Comparison of ENCODE assay signal across 8 mouse cellular contexts in the genomic region with DNA sequence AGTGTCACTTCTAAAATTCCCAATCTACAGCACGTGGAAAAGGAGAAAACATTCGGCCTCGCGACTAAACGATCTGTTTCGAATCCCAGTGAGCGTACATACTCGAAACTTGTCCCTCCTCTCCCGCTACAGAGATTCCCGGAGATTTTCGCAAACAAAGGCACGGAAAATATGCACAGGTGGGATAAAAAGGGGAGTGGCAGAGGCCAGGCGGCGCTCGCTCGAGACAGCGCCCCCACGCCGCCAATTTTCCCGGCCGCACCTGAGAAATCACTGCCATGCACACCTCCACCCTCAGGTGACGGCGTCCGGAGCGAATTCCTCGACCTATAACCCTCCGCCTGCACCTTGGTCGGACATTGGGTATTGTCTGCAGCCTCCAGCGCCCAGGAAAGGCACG. TPM values are rescaled to one million over a fixed set of nuclear protein-coding genes. Genes with fewer than 3 reads are reported as not detected.
A peak's percentile ranks its signal among the peaks of the same experiment; 100 is the strongest.
DNase-seq lines count a peak whose midpoint lies in the region; ATAC-seq lines count a peak whose summit lies in the region.

No protein-coding gene starts in this region.

- WGBS in kidney, embryonic 14.5 days = under 1% methylated on average over 30 of the region's 30 CpGs
- under 1% methylated on average over 30 of the region's 30 CpGs for WGBS in lung, embryonic 15.5 days

- peak overlapping the region; percentile 98 for H3K4me3 ChIP-seq in kidney, embryonic 14.5 days (ENCODE audit: low read length)
- H3K4me3 ChIP-seq in lung, embryonic 15.5 days = peak overlapping the region; percentile 76

- no peaks in the 10 kb centered on the region for H3K36me3 ChIP-seq in kidney, embryonic 14.5 days (ENCODE audit: control insufficient read depth, insufficient read depth, low read length)
- no peaks in the 10 kb centered on the region for H3K36me3 ChIP-seq in lung, embryonic 15.5 days

- peak overlapping the region; percentile 99 for H3K9ac ChIP-seq in kidney, embryonic 14.5 days (ENCODE audit: low read depth, low read length)
- H3K9ac ChIP-seq in lung, embryonic 15.5 days = peak overlapping the region; percentile 90

- H3K4me1 ChIP-seq in kidney, embryonic 14.5 days (ENCODE audit: control insufficient read depth, insufficient read depth, low read length) = peaks cover 28% of the 10 kb centered on the region
- peaks cover 36% of the 10 kb centered on the region for H3K4me1 ChIP-seq in lung, embryonic 15.5 days

- no peak for ATAC-seq in kidney, embryonic 14.5 days (ENCODE audit: low FRiP score, low TSS enrichment)
- no peak for ATAC-seq in lung, embryonic 15.5 days (ENCODE audit: borderline replicate concordance, extremely low read depth, low FRiP score, low TSS enrichment)

- no peaks in the 10 kb centered on the region for H3K27me3 ChIP-seq in kidney, embryonic 14.5 days (ENCODE audit: control insufficient read depth, insufficient read depth, low read length)
- no peaks in the 10 kb centered on the region for H3K27me3 ChIP-seq in lung, embryonic 15.5 days

- H3K4me2 ChIP-seq in kidney, embryonic 14.5 days (replicated peaks; ENCODE audit: low read depth, low read length) = peak overlapping the region; percentile 88
- H3K4me2 ChIP-seq in lung, embryonic 15.5 days = peak overlapping the region; percentile 75

- DNase-seq in layer of hippocampus, adult 11-12 months (ENCODE audit: low spot score) = peak; percentile 14
- no peak for DNase-seq in layer of hippocampus, adult 9-11 months
- DNase-seq in brain, adult 2 months (ENCODE audit: low read depth, low spot score) = peak; percentile 50
- peak; percentile 43 for DNase-seq in forelimb bud, embryonic 11.5 days (ENCODE audit: low read depth, low spot score)
- DNase-seq in retina, postnatal 1 day = peak; percentile 53
- DNase-seq in spleen, postnatal 36 days (ENCODE audit: low spot score in 2 of 2) = no peak

- H3K9me3 ChIP-seq in kidney, embryonic 14.5 days (ENCODE audit: control insufficient read depth, low read length) = no peaks in the 10 kb centered on the region
- H3K9me3 ChIP-seq in lung, embryonic 15.5 days = no peaks in the 10 kb centered on the region

- peak overlapping the region; percentile 99; the same call in 1 of the 2 replicates for H3K27ac ChIP-seq in kidney, embryonic 14.5 days (ENCODE audit: low read depth, low read length)
- peak overlapping the region; percentile 96 for H3K27ac ChIP-seq in lung, embryonic 15.5 days

RNA-seq across cellular contexts. Expression of gene Fnbp1l, which starts 1.1 kb away (rescaled TPM):
- 44.8 and 64.0 TPM in 2 replicates for polyA plus RNA-seq in kidney, embryonic 14.5 days (2014; fragmentation: Nextera tagmentation; extraction: Ambion mirVana)
- polyA plus RNA-seq in lung, embryonic 15.5 days (2015; fragmentation: Nextera tagmentation; extraction: Ambion mirVana) = 50.2 and 52.8 TPM in 2 replicates

Comparison
In these comparisons a context has a peak if more than half of its experiments do, and no peak if none do; other contexts are left out.
1. DNase-seq: peak in layer of hippocampus, adult 11-12 months (single experiment), brain, adult 2 months (single experiment), forelimb bud, embryonic 11.5 days (single experiment) and retina, postnatal 1 day (single experiment); none in layer of hippocampus, adult 9-11 months (single experiment) and spleen, postnatal 36 days (0 of 2).